Mouse (Mus musculus): ENCODE results near the gene Lim2. TPM values are rescaled to one million over a fixed set of nuclear protein-coding genes. Genes with fewer than 3 reads are reported as not detected.

Gene Lim2
- total RNA-seq, 2 experiments from 2014 or later, result not detected

DNA sequence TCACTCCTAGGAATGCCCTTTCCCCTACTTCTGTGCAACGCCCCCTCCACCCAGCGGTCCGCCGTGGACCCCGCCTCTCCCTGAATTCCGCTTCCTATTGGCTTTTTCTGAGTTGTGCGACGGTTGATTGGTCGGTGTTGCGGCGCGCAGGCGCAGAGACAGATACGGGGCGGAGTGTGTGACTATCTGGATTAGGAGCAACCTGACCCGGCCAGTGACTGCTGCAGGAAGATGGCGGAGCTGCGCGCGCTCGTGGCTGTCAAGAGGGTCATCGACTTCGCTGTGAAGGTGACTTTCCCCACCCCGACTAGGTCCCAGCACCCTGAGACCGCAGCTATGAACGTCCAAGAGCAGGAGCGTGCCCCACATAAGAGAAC, 16.4 kb downstream of the Lim2 start, which contains the start of the genes Etfb and Gm45233:
TSS of gene Etfb (plus strand) at position 167 of the 377 bp plus-strand sequence.
TSS of gene Gm45233 (plus strand) at position 212 of the 377 bp plus-strand sequence.
- peak; percentile 95 for DNase-seq

GRCm38 (mm10) chr7:43447801-43448200, 20.3 kb downstream of the Lim2 start:
- DNase-seq, result no peak

DNA sequence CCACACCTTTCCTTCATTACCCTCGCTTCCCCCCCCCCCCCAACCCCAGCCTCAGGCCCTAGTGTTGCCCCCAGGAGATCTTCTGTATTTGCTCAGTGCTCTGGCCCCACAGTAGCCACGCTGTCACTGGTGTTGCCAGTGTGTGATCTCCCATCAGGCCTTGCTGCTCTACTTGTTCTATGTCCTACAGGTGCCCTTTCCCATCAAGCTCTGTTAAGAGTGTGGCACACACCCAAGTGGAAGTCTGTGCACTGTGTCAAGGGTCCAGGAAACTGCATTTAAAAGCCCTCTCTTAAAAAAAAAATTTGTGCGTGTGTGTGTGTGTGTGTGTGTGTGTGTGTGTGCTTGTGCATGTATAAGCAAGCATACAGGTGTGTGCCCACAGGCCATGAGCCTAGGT, 20.8 kb downstream of the Lim2 start:
- DNase-seq, result no peak

GRCm38 (mm10) chr7:43449811-43450210, 22.3 kb downstream of the Lim2 start:
- DNase-seq, result no peak

- no peak for DNase-seq
Measured at GRCm38 (mm10) chr7:43451726-43452125, 24.3 kb downstream of the Lim2 start.

GRCm38 (mm10) chr7:43452609-43453008, 25.1 kb downstream of the Lim2 start:
- peak; percentile 58 for DNase-seq

DNA sequence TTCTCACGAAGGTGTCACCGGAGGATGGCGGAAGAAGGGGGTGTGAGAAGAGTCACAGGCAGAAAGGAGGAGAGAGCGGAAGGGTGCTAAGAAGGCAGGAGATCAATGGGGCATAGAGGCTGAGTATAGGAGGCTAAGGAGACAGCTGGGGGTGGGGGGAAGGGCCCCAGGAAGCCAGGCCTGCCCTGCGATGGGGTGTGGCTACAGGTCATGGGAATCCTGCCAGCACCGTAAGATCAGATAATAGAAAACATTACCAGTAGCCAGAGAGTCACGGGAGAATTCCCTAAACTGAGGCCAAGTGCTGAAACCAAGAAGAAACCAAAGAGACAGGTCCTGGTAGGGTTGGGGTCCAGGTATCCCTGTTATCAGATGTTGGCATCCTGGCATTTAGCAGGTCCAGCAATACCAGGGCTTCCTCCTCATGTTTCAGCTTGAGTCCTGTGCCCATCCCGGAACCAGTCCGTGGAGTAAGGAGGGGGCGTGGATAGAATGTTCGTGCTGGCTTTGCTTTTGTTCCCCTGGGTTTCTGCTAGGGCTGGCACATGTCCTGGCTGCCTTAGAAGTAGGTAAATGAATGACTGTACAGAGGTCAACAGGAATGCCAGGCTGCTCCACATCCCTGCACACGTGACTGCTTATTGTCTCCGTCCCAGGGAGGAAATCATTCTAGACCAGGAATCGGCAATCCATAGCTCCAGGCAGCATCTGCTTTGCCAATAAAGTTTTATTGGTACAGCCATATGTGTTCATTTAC, 26.3 kb downstream of the Lim2 start:
- DNase-seq, result peak; percentile 58

- DNase-seq, result no peak
Measured at GRCm38 (mm10) chr7:43454371-43454770, 26.9 kb downstream of the Lim2 start.

DNA sequence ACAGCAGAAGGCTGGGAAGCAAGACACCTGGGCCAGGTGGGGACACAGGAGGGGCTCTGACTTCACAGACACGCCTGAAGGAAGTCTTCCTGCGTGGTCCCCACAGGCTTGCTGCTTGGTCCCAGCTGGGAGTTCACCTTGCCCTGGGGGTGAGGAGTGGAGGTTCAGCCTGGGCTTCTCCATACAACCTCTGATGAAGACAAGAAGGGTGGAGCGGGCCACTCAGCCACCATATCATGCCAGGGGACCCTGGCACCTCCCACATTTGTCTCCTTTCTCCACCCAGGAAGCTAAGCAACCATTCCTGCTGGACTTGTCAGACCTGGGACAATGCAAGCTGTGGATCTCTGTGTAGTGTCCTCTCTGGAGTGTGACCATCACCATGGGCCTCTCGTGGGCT, 35.4 kb downstream of the Lim2 start, which contains the start of gene Vsig10l:
TSS of gene Vsig10l (plus strand) at position 301 of the 400 bp plus-strand sequence.
- no peak for DNase-seq

- no peak for DNase-seq
Measured at GRCm38 (mm10) chr7:43463976-43464375, 36.5 kb downstream of the Lim2 start.

DNA sequence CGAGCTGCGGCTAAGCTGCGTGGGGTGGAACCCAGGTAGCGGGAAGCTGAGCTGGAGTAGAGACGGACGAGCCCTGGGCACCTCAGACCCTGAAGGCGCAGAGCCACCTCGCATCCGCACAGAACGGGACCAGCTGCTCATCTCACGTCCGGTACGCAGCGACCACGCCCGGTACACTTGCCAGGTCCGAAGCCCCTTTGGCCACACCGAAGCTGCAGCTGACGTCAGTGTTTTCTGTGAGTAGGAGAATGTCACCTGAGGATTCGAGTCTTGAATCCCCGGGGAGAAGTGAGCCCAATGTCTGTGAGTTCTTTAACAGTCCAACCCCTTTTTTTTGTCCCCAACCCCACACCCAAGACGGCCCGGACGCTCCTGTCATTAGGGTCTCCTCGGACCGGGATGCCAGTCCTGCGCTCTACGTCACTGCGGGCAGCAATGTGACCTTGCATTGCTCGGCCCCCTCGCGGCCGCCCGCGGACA, 37.4 kb downstream of the Lim2 start:
- DNase-seq, result no peak

DNA sequence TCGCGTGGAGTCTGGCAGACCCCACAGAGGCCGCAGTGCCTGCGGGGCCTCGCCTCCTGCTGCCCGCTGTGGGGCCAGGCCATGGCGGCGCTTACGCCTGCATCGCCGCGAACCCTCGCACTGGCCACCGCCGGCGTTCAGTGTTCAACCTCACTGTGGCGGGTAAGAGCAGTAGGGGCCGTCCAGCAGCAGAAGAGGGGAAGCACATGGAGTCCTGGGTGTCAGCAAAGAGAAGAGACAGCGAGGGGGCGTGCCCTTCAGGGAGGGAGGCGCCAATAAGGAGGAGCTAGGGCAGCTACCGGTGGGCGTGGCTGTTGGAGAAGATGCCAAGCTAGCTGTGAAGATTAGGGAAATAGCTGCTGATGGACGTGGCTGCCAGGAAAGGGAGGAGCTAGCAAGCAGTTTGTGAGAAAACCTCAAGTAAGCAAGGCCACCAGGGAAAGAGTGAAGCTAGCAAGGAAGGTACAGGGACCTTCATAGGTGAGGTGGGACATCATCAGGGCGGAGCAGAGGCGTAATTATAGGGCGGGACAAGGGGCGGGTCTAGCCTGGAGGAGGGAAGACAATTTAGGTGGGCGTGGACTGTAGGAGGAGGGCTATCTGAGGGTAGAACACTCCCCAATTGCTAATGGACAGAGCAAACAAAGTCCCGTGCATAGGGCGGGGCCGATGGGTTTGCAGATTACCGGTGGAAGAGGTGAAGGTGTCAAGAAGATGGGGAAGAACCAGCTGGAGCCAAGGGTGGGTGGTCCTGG, 38.1 kb downstream of the Lim2 start:
- peak; percentile 92 for DNase-seq

- DNase-seq, result peak; percentile 91
Measured at GRCm38 (mm10) chr7:43466099-43466694, 38.7 kb downstream of the Lim2 start.

DNA sequence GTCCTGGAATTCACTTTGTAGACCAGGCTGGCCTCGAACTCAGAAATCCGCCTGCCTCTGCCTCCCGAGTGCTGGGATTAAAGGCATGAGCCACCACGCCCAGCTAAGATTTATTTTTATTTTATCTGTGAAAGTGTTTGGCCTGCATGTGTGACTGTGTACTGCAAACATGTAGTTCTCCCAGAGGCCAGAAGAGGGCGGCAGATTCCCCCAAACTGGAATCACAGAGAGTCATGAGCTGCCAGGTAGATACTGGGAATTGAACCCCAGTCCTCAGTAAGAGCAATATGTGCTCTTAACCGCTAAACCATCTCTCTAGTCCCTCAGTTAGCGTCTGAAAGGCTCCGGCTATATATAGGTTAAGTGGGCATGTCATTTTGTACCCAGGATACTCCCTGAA, 42.9 kb downstream of the Lim2 start:
- DNase-seq, result peak; percentile 57

GRCm38 (mm10) chr7:43475706-43476105, 48.2 kb downstream of the Lim2 start:
- DNase-seq, result no peak

GRCm38 (mm10) chr7:43476376-43476775, 48.9 kb downstream of the Lim2 start:
- DNase-seq, result no peak

GRCm38 (mm10) chr7:43481191-43481590, 53.7 kb downstream of the Lim2 start:
- no peak for DNase-seq

- DNase-seq, result peak; percentile 60
Measured at GRCm38 (mm10) chr7:43482090-43482716, 54.7 kb downstream of the Lim2 start.

GRCm38 (mm10) chr7:43483236-43483635, 55.8 kb downstream of the Lim2 start:
- peak; percentile 54 for DNase-seq

Data from adrenal gland, postnatal 10 days (tissue).